Mouse (Mus musculus) embryonic facial prominence, embryonic 10.5 days (tissue): ENCODE measurements around the gene Man2b2. TPM values are rescaled to one million over a fixed set of nuclear protein-coding genes. Genes with fewer than 3 reads are reported as not detected.

ENCODE experiments used
- DNase-seq: peaks from one replicate; pipeline ENCODE4 v3.0.0-alpha.2; 2017; ENCODE audit warnings: low spot score
- H3K27ac ChIP-seq: fragments of 300-500 bp; sonication (generic); replicated peaks from 2 replicates; pipeline ENCODE4 v1.5.1; 2016; ENCODE audit warnings: mild to moderate bottlenecking
- H3K27me3 ChIP-seq: fragments of 300-500 bp; sonication (generic); replicated peaks from 2 replicates; pipeline ENCODE4 v1.6.1; 2016; ENCODE audit warnings: low read depth, mild to moderate bottlenecking; ENCODE audit not compliant: poor library complexity, severe bottlenecking
- H3K36me3 ChIP-seq: fragments of 300-500 bp; sonication (generic); replicated peaks from 2 replicates; pipeline ENCODE4 v1.6.1; 2016; ENCODE audit warnings: mild to moderate bottlenecking, moderate library complexity
- H3K4me1 ChIP-seq: fragments of 300-500 bp; sonication (generic); 2 replicates; pipeline ENCODE4 v1.6.1; 2016
- H3K4me3 ChIP-seq: fragments of 300-500 bp; sonication (generic); 2 replicates; pipeline ENCODE4 v1.5.1; 2016; ENCODE audit warnings: mild to moderate bottlenecking, moderate library complexity
- H3K9me3 ChIP-seq: fragments of 300-500 bp; sonication (generic); 2 replicates; pipeline ENCODE4 v1.6.1; 2016; ENCODE audit warnings: mild to moderate bottlenecking
- WGBS: fragments of 180-500 bp; shearing (Covaris S2); methylation state at CpG from one replicate; pipeline ENCODE4 v1.1.7; 2016; 5-methylcytosine and 5-hydroxymethylcytosine counted together
- polyA plus RNA-seq: library from polyadenylated mRNA; unstranded; fragments of >200 nt; fragmentation: Nextera tagmentation; extraction: Ambion mirVana; gene quantifications from 2 replicates; pipeline ENCODE4 v1.2.1, GENCODE M21; 2016

Man2b2 gene
- polyA plus RNA-seq = 9.6 and 11.1 TPM in 2 replicates

GRCm38 (mm10) chr5:36829913-36830879, at the start of gene Man2b2:
TSS of gene Man2b2 (minus strand) at chr5:36830653.
- H3K9me3 ChIP-seq = no peaks in the 10 kb centered on the region
- H3K4me3 ChIP-seq = peak within 1 kb of the TSS; percentile 79
- H3K27me3 ChIP-seq = no peaks in the 10 kb centered on the region
- peak; percentile 94 for DNase-seq
- 3% methylated on average over 46 of the region's 46 CpGs for WGBS
- H3K36me3 ChIP-seq = peaks cover 21% of the 10 kb centered on the region
- peak within 1 kb of the TSS; percentile 83 for H3K27ac ChIP-seq
- peaks cover 21% of the 10 kb centered on the region for H3K4me1 ChIP-seq

- Histone ChIP-seq H3K36me3 (no peaks in the 10 kb centered on the region), H3K4me1 (peaks cover 24% of the 10 kb centered on the region), H3K27ac (no peak overlapping the region), H3K27me3 (peaks cover 49% of the 10 kb centered on the region), H3K4me3 (no peak overlapping the region), H3K9me3 (no peaks in the 10 kb centered on the region)
- WGBS = 89% methylated on average over 4 of the region's 4 CpGs
- DNase-seq = no peak
Observed at GRCm38 (mm10) chr5:36878801-36879200, 48.3 kb upstream of the Man2b2 start.

- Histone ChIP-seq H3K9me3 (no peaks in the 10 kb centered on the region), H3K4me1 (peaks cover 12% of the 10 kb centered on the region), H3K27ac (no peak overlapping the region), H3K4me3 (no peak overlapping the region), H3K27me3 (peaks cover 61% of the 10 kb centered on the region), H3K36me3 (no peaks in the 10 kb centered on the region)
- DNase-seq = no peak
- 93% methylated on average over 2 of the region's 2 CpGs for WGBS
Observed at GRCm38 (mm10) chr5:36877641-36878040, 47.2 kb upstream of the Man2b2 start.

- Histone ChIP-seq H3K4me1 (peaks cover 8% of the 10 kb centered on the region; the same call in 1 of the 2 replicates), H3K9me3 (no peaks in the 10 kb centered on the region), H3K27ac (no peak overlapping the region), H3K27me3 (peaks cover 68% of the 10 kb centered on the region), H3K4me3 (no peak overlapping the region), H3K36me3 (no peaks in the 10 kb centered on the region)
- 44% methylated on average over 7 of the region's 7 CpGs for WGBS
- DNase-seq = no peak
Observed at GRCm38 (mm10) chr5:36876777-36877396, 46.4 kb upstream of the Man2b2 start.

- 76% methylated on average over 4 of the region's 4 CpGs for WGBS
- Histone ChIP-seq H3K27me3 (peaks cover 78% of the 10 kb centered on the region), H3K9me3 (peaks cover 4% of the 10 kb centered on the region; the same call in 1 of the 2 replicates), H3K4me3 (no peak overlapping the region), H3K4me1 (peaks cover 6% of the 10 kb centered on the region; the same call in 1 of the 2 replicates), H3K27ac (no peak overlapping the region), H3K36me3 (no peaks in the 10 kb centered on the region)
- DNase-seq = no peak
Observed at GRCm38 (mm10) chr5:36875956-36876355, 45.5 kb upstream of the Man2b2 start.

GRCm38 (mm10) chr5:36870916-36871315, 40.5 kb upstream of the Man2b2 start:
- DNase-seq = no peak
- peaks cover 100% of the 10 kb centered on the region for H3K27me3 ChIP-seq
- WGBS = 81% methylated on average over 6 of the region's 6 CpGs
- peaks cover 4% of the 10 kb centered on the region; the same call in 1 of the 2 replicates for H3K9me3 ChIP-seq
- H3K36me3 ChIP-seq = no peaks in the 10 kb centered on the region
- H3K27ac ChIP-seq = no peak overlapping the region
- H3K4me1 ChIP-seq = peaks cover 23% of the 10 kb centered on the region
- H3K4me3 ChIP-seq = no peak overlapping the region

GRCm38 (mm10) chr5:36869578-36870236, 39.3 kb upstream of the Man2b2 start:
- Histone ChIP-seq H3K27me3 (peaks cover 100% of the 10 kb centered on the region), H3K27ac (no peak overlapping the region), H3K36me3 (no peaks in the 10 kb centered on the region), H3K4me1 (peaks cover 23% of the 10 kb centered on the region), H3K4me3 (peak overlapping the region; percentile 61), H3K9me3 (peaks cover 4% of the 10 kb centered on the region; the same call in 1 of the 2 replicates)
- under 1% methylated on average over 56 of the region's 56 CpGs for WGBS
- DNase-seq = peak; percentile 54

- WGBS = 1% methylated on average over 7 of the region's 7 CpGs
- Histone ChIP-seq H3K27ac (no peak overlapping the region), H3K4me1 (peaks cover 23% of the 10 kb centered on the region), H3K36me3 (no peaks in the 10 kb centered on the region), H3K9me3 (peaks cover 4% of the 10 kb centered on the region; the same call in 1 of the 2 replicates), H3K4me3 (peak overlapping the region; percentile 61), H3K27me3 (peaks cover 100% of the 10 kb centered on the region)
- DNase-seq = peak; percentile 49
Observed at GRCm38 (mm10) chr5:36869186-36869577, 38.7 kb upstream of the Man2b2 start.

- no peaks in the 10 kb centered on the region for H3K36me3 ChIP-seq
- H3K4me3 ChIP-seq = peak within 1 kb of the TSS; percentile 61
- peaks cover 4% of the 10 kb centered on the region; the same call in 1 of the 2 replicates for H3K9me3 ChIP-seq
- H3K27ac ChIP-seq = no peak within 1 kb of the TSS
- H3K27me3 ChIP-seq = peaks cover 100% of the 10 kb centered on the region
- 2% methylated on average over 108 of the region's 108 CpGs for WGBS
- peaks cover 23% of the 10 kb centered on the region for H3K4me1 ChIP-seq
- DNase-seq = peak; percentile 31
Observed at GRCm38 (mm10) chr5:36868266-36869090, 38.0 kb upstream of the Man2b2 start, which contains the start of gene Ppp2r2c. TSS of gene Ppp2r2c (plus strand) at chr5:36868513.

GRCm38 (mm10) chr5:36867561-36867960, 37.1 kb upstream of the Man2b2 start:
- no peak for DNase-seq
- H3K27ac ChIP-seq = no peak overlapping the region
- peaks cover 4% of the 10 kb centered on the region; the same call in 1 of the 2 replicates for H3K9me3 ChIP-seq
- no peak overlapping the region for H3K4me3 ChIP-seq
- peaks cover 100% of the 10 kb centered on the region for H3K27me3 ChIP-seq
- peaks cover 23% of the 10 kb centered on the region for H3K4me1 ChIP-seq
- no peaks in the 10 kb centered on the region for H3K36me3 ChIP-seq
- WGBS = 5% methylated on average over 6 of the region's 6 CpGs

- Histone ChIP-seq H3K4me3 (no peak overlapping the region), H3K36me3 (no peaks in the 10 kb centered on the region), H3K27ac (no peak overlapping the region), H3K9me3 (peaks cover 4% of the 10 kb centered on the region; the same call in 1 of the 2 replicates), H3K4me1 (peaks cover 23% of the 10 kb centered on the region), H3K27me3 (peaks cover 97% of the 10 kb centered on the region)
- no peak for DNase-seq
- 68% methylated on average over 7 of the region's 7 CpGs for WGBS
Observed at GRCm38 (mm10) chr5:36866701-36867250, 36.3 kb upstream of the Man2b2 start.
